Mouse (Mus musculus) CD4-positive helper T cell, adult 2 months (primary cell): ENCODE results near the gene Ticrr.

Source experiments
- DNase-seq: peaks from one replicate; pipeline ENCODE4 v3.0.0-alpha.2; 2012; ENCODE audit warnings: low read depth, missing footprints, low spot score

The Ticrr gene

GRCm38 (mm10) chr7:79680231-79680630, 20.2 kb downstream of the Ticrr start:
- DNase-seq, result no peak

- DNase-seq, result no peak
Measured at GRCm38 (mm10) chr7:79696495-79696894, 36.5 kb downstream of the Ticrr start.

GRCm38 (mm10) chr7:79702755-79703154, 42.8 kb downstream of the Ticrr start:
- DNase-seq, result no peak

- no peak for DNase-seq
Measured at GRCm38 (mm10) chr7:79705210-79705609, 45.2 kb downstream of the Ticrr start.

GRCm38 (mm10) chr7:79710130-79710607, 50.2 kb downstream of the Ticrr start:
- no peak for DNase-seq

GRCm38 (mm10) chr7:79710831-79711230, 50.8 kb downstream of the Ticrr start:
- no peak for DNase-seq

- DNase-seq, result peak; percentile 80
Measured at GRCm38 (mm10) chr7:79715187-79715981, 55.4 kb downstream of the Ticrr start, which contains the start of gene Kif7. Kif7 (minus strand) TSS chr7:79715720.

- DNase-seq, result peak; percentile 76
Measured at GRCm38 (mm10) chr7:79721386-79721977, 61.5 kb downstream of the Ticrr start.

GRCm38 (mm10) chr7:79727091-79727490, 67.1 kb downstream of the Ticrr start:
- DNase-seq, result peak; percentile 45

GRCm38 (mm10) chr7:79728219-79728618, 68.2 kb downstream of the Ticrr start:
- DNase-seq, result peak; percentile 65

- DNase-seq, result peak; percentile 63
Measured at GRCm38 (mm10) chr7:79729169-79729568, 69.2 kb downstream of the Ticrr start.

GRCm38 (mm10) chr7:79729743-79730370, 69.9 kb downstream of the Ticrr start:
- DNase-seq, result peak; percentile 33

- DNase-seq, result no peak
Measured at GRCm38 (mm10) chr7:79731438-79731837, 71.4 kb downstream of the Ticrr start.

- DNase-seq, result no peak
Measured at GRCm38 (mm10) chr7:79732622-79733021, 72.6 kb downstream of the Ticrr start, which contains the start of gene Plin1. Plin1 (minus strand) TSS chr7:79732903.

GRCm38 (mm10) chr7:79734563-79734962, 74.6 kb downstream of the Ticrr start:
- DNase-seq, result no peak

- no peak for DNase-seq
Measured at GRCm38 (mm10) chr7:79736511-79736910, 76.5 kb downstream of the Ticrr start.

- no peak for DNase-seq
Measured at GRCm38 (mm10) chr7:79738913-79739312, 78.9 kb downstream of the Ticrr start.

- DNase-seq, result no peak
Measured at GRCm38 (mm10) chr7:79740279-79740678, 80.3 kb downstream of the Ticrr start.

- DNase-seq, result no peak
Measured at GRCm38 (mm10) chr7:79742277-79742658, 82.3 kb downstream of the Ticrr start.

GRCm38 (mm10) chr7:79742659-79743536, 82.9 kb downstream of the Ticrr start, which contains the start of the genes Pex11a and Wdr93:
Pex11a (minus strand) TSS chr7:79743131.
Wdr93 (plus strand) TSS chr7:79743163.
- DNase-seq, result peak; percentile 88

GRCm38 (mm10) chr7:79744051-79744450, 84.1 kb downstream of the Ticrr start:
- no peak for DNase-seq
